Mouse (Mus musculus): Measurements from ENCODE around the gene Cdr2. TPM values are rescaled to one million over a fixed set of nuclear protein-coding genes. Genes with fewer than 3 reads are reported as not detected.

Gene Cdr2
- polyA plus RNA-seq, 1 experiment from 2014 or later = 17.8 TPM

Other genes starting within 250 kb of the Cdr2 start
- gene Vwa3a, start 243.0 kb downstream of the Cdr2 start, polyA plus RNA-seq (2016; fragmentation: Nextera tagmentation; extraction: Ambion mirVana) = 0.98 and 1.3 TPM in 2 replicates
- not detected in 2 replicates for gene Gm5737, start 169.9 kb downstream of the Cdr2 start, polyA plus RNA-seq (2016; fragmentation: Nextera tagmentation; extraction: Ambion mirVana)
- 14.9 and 17.1 TPM in 2 replicates for gene Eef2k, start 139.5 kb downstream of the Cdr2 start, polyA plus RNA-seq (2016; fragmentation: Nextera tagmentation; extraction: Ambion mirVana)
- 24.4 and 25.9 TPM in 2 replicates for gene Polr3e, start 64.6 kb downstream of the Cdr2 start, polyA plus RNA-seq (2016; fragmentation: Nextera tagmentation; extraction: Ambion mirVana)
- 0.43 and 0.45 TPM in 2 replicates for gene Mfsd13b, start 197 bp upstream of the Cdr2 start, polyA plus RNA-seq (2016; fragmentation: Nextera tagmentation; extraction: Ambion mirVana)
- 116 TPM in 2 replicates for gene Mettl9, start 52.1 kb upstream of the Cdr2 start, polyA plus RNA-seq (2016; fragmentation: Nextera tagmentation; extraction: Ambion mirVana)
- 0.50 and 1.0 TPM in 2 replicates for gene Igsf6, start 92.3 kb upstream of the Cdr2 start, polyA plus RNA-seq (2016; fragmentation: Nextera tagmentation; extraction: Ambion mirVana)
- 0.26 TPM in 1 of 2 replicates, not detected in the other for gene Otoa, start 99.3 kb upstream of the Cdr2 start, polyA plus RNA-seq (2016; fragmentation: Nextera tagmentation; extraction: Ambion mirVana)